Mouse (Mus musculus) hindbrain, postnatal 0 days (tissue): ENCODE measurements at regions not wholly inside any gene's neighbourhood (a gene's known extent, or its start where the extent isn't known, plus 50 kb on each side); places are given as distances from the start of the nearest gene placed in this dataset.

ENCODE experiments used
- ATAC-seq: fragments of 200-750 bp; cut with Nextera tagmentation; 2 replicates; pipeline ENCODE4 v1.8.0; 2017; ENCODE audit warnings: mild to moderate bottlenecking, moderate TSS enrichment, moderate library complexity
- DNase-seq: peaks from one replicate; pipeline ENCODE4 v3.0.0-alpha.2; 2015; ENCODE audit warnings: low spot score
- H3K27ac ChIP-seq: fragments of 300-500 bp; sonication (generic); 2 replicates; pipeline ENCODE4 v1.5.1; 2014; ENCODE audit warnings: mild to moderate bottlenecking
- H3K27me3 ChIP-seq: fragments of 300-500 bp; sonication (generic); 2 replicates; pipeline ENCODE4 v1.6.1; 2014; ENCODE audit warnings: low read length, mixed read lengths; ENCODE audit not compliant: insufficient read depth
- H3K36me3 ChIP-seq: fragments of 300-500 bp; sonication (generic); 2 replicates; pipeline ENCODE4 v1.6.1; 2014; ENCODE audit warnings: low read length, mixed read lengths; ENCODE audit not compliant: insufficient read depth
- H3K4me1 ChIP-seq: fragments of 300-500 bp; sonication (generic); 2 replicates; pipeline ENCODE4 v1.6.1; 2014; ENCODE audit warnings: antibody characterized with exemption, low read length, mixed read lengths; ENCODE audit not compliant: insufficient read depth
- H3K4me2 ChIP-seq: fragments of 300-500 bp; sonication (generic); 2 replicates; pipeline ENCODE4 v1.6.1; 2014; ENCODE audit warnings: low read depth, mild to moderate bottlenecking, low read length, moderate library complexity, mixed read lengths
- H3K4me3 ChIP-seq: fragments of 300-500 bp; sonication (generic); 2 replicates; pipeline ENCODE4 v1.5.1; 2014; ENCODE audit warnings: low read length
- H3K9ac ChIP-seq: fragments of 300-500 bp; sonication (generic); replicated peaks from 2 replicates; pipeline ENCODE4 v1.6.1; 2014; ENCODE audit warnings: mild to moderate bottlenecking, low read length, moderate library complexity, mixed read lengths
- H3K9me3 ChIP-seq: fragments of 300-500 bp; sonication (generic); 2 replicates; pipeline ENCODE4 v1.6.1; 2016; ENCODE audit warnings: low read length, mixed read lengths
- CTCF ChIP-seq: IDR thresholded peaks from 2 replicates; pipeline ENCODE4 v1.5.1; 2016; ENCODE audit warnings: antibody characterized with exemption, control low read depth, low read depth
- WGBS: fragments of 180-500 bp; shearing (Covaris S2); extraction: QIAGEN DNeasy Blood & Tissue Kit; methylation state at CpG from one replicate; pipeline ENCODE4 v1.1.7; 2014; 5-methylcytosine and 5-hydroxymethylcytosine counted together

DNA sequence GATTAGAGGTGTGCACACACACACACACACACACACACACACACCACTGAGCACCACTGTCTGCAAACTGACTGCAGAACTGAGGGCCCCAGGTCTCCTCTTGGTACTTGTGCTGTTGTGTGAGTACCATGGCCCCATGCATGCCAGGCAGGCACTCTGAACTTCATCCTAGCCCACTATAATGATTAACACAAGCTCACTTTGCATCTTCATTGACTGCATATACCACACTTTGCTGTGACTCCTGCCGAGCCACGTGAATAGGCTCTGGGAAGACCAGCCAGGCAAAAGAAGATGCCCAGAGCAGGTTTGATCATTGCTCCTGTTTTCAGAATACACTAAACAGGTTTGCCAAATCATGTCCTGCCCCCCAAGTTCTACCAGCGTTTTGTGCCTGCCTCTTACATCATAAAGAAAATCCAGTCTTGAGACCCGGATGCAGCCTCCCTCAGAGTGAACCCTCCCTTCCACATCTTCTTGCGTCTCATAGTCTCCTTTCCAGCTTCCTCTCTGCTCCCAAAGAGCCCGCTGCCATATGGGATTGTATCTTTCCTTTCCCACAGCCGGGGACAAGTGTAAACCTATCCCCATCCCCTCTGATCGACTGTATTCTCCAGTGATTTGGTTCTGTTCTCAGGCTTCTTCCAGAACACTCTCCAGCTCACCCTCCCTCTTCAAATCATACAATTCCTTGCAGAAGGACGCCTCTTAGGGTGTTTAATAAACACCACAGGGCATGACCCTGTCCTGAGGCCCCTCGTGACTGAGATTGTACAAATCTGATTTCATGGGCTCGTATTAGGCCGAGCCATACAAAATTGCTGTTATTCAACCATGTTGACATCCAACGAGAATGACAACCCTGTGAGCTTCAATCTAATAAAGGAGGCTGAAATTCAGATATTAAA lies 215.6 kb upstream of the Jarid2 start:
- no peaks in the 10 kb centered on the region for H3K27me3 ChIP-seq
- ATAC-seq: no peak
- no peak overlapping the region for H3K27ac ChIP-seq
- WGBS: 52% methylated on average over 13 of the region's 13 CpGs
- DNase-seq: no peak
- no peaks in the 10 kb centered on the region for H3K36me3 ChIP-seq
- no peak for TF ChIP-seq CTCF
- H3K4me3 ChIP-seq: no peak overlapping the region
- no peak overlapping the region for H3K9ac ChIP-seq
- 0 out of 2 replicates have a peak, but pooled peaks cover 2% of the 10 kb centered on the region for H3K4me1 ChIP-seq
- no peak overlapping the region for H3K4me2 ChIP-seq
- H3K9me3 ChIP-seq: no peaks in the 10 kb centered on the region

DNA sequence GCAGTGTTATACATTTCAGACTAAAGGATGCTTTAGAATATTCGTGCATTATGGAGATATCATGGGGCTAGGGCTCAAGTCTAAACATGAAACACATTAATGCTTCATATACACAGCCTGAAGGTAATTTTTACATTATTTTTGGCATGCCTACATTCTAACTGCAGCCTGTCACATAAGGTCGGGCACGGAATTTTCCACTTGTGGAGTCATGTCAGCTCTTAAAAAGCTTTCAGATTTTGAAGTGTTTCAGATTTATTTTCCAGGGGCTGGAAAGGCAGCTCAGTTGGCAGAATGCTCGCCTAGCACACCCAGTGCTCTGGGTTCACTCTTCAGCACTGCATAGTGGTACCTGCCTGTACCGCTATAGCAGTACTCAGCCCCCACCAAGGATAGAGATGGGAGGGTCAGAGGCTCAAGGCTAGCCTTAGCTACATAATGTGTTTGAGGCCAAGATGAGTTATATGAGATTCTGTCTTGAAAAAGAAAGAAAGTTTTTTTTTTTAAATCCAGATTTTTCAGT lies 214.6 kb upstream of the Jarid2 start:
- H3K9me3 ChIP-seq: no peaks in the 10 kb centered on the region
- H3K4me2 ChIP-seq: no peak overlapping the region
- no peak overlapping the region for H3K9ac ChIP-seq
- no peak overlapping the region for H3K27ac ChIP-seq
- no peaks in the 10 kb centered on the region for H3K36me3 ChIP-seq
- H3K27me3 ChIP-seq: no peaks in the 10 kb centered on the region
- 83% methylated on average over 5 of the region's 5 CpGs for WGBS
- no peak for TF ChIP-seq CTCF
- H3K4me1 ChIP-seq: no peaks in the 10 kb centered on the region
- DNase-seq (no peak), ATAC-seq (no peak)
- no peak overlapping the region for H3K4me3 ChIP-seq

DNA sequence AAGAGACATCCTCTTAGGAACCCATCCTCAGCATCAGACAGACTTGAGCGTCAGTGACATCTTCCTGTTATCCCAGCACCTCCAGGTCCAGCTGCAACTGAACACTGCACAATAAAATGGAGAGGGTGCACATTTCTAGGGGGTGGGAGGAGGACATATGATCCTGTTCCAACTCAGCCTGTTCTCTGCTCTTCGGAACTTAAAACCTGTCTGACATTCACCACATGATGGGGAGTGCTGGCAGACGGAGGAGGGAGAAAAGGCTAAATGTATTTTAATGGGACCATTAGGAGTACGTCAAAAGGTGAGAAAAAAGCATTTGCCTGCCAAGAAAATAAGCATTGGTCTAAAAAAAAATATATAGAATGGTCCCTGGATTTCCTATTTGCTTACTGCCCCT lies 212.4 kb upstream of the Jarid2 start:
- no peak for DNase-seq
- Histone ChIP-seq H3K27ac (no peak overlapping the region), H3K4me1 (no peaks in the 10 kb centered on the region), H3K36me3 (no peaks in the 10 kb centered on the region), H3K9me3 (no peaks in the 10 kb centered on the region), H3K4me2 (no peak overlapping the region), H3K9ac (no peak overlapping the region), H3K4me3 (no peak overlapping the region), H3K27me3 (no peaks in the 10 kb centered on the region)
- WGBS: 78% methylated on average over 4 of the region's 4 CpGs
- TF ChIP-seq CTCF: no peak
- no peak for ATAC-seq

DNA sequence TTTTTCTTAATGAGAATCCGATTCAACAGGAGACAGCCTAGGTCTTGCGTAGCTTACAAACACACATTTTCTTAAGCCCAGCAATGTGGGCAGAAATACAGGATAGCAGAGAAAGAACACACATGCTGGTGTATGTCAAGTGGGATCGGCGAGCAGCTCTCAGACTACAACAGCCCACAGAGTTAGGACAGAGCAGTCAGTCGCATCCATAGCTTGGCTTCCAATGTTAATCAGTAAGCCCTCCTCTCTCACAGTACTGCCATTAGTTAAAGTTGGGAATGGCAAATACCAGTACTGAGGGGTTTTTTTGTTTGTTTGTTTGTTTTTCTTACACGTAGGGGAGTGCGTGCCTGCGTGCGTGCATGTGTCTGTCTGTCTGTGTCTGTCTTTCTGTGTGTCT lies 212.0 kb upstream of the Jarid2 start:
- no peaks in the 10 kb centered on the region for H3K36me3 ChIP-seq
- no peak overlapping the region for H3K4me2 ChIP-seq
- no peak overlapping the region for H3K4me3 ChIP-seq
- no peak overlapping the region for H3K9ac ChIP-seq
- no peak for TF ChIP-seq CTCF
- H3K27me3 ChIP-seq: no peaks in the 10 kb centered on the region
- H3K27ac ChIP-seq: no peak overlapping the region
- H3K4me1 ChIP-seq: no peaks in the 10 kb centered on the region
- H3K9me3 ChIP-seq: no peaks in the 10 kb centered on the region
- ATAC-seq (no peak), DNase-seq (no peak)
- WGBS: 84% methylated on average over 9 of the region's 9 CpGs

DNA sequence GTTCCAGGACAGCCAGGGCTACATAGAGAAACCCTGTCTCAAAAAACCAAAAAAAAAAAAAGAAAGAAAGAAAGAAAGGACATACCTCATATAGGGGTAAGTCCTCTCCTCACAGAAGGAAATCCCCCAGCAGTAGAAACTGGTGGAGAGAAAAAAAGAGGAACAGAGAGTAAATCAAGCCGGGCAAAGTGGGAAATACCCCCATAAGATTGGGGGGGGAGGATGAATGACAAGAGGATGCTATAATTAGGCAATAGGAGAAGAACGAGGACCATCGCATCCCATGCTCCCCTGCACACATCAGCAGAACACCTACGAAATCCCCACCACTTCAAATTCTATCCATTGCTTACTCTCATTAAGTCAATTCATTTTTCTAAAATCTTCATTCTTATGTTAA lies 211.1 kb upstream of the Jarid2 start:
- no peak for ATAC-seq
- TF ChIP-seq CTCF: no peak
- 98% methylated on average over 4 of the region's 4 CpGs for WGBS

DNA sequence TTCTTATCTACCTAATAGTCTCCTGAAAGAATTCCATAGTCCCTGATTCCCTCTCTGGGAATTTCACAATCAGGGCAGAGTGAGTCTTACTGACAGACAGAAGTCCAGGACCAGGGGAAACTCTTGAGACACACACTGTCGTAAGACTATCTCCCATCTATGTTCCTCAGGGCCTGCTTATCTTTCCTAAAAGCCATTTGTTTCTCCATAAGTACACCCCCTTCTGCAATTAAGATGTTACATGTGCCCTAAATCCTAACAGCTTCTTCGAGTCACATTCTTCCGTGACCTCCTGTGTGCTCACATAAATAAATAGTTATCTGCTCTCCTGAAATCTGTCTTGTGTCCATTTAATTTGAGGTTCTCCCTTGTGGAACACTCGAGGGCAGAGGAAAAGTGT lies 205.8 kb upstream of the Jarid2 start:
- no peak overlapping the region for H3K9ac ChIP-seq
- no peak overlapping the region for H3K4me3 ChIP-seq
- H3K36me3 ChIP-seq: no peaks in the 10 kb centered on the region
- H3K4me1 ChIP-seq: no peaks in the 10 kb centered on the region
- 79% methylated on average over 4 of the region's 4 CpGs for WGBS
- ATAC-seq (no peak), DNase-seq (no peak)
- no peak overlapping the region for H3K4me2 ChIP-seq
- no peaks in the 10 kb centered on the region for H3K27me3 ChIP-seq
- no peaks in the 10 kb centered on the region for H3K9me3 ChIP-seq
- no peak for TF ChIP-seq CTCF
- no peak overlapping the region for H3K27ac ChIP-seq

More for the DNA sequence above, 211.1 kb upstream of the Jarid2 start:
- no peak overlapping the region for H3K4me2 ChIP-seq
- H3K4me1 ChIP-seq: no peaks in the 10 kb centered on the region
- H3K27ac ChIP-seq: no peak overlapping the region
- H3K4me3 ChIP-seq: no peak overlapping the region
- H3K9me3 ChIP-seq: no peaks in the 10 kb centered on the region
- H3K9ac ChIP-seq: no peak overlapping the region
- H3K27me3 ChIP-seq: no peaks in the 10 kb centered on the region
- no peaks in the 10 kb centered on the region for H3K36me3 ChIP-seq
- DNase-seq: no peak

DNA sequence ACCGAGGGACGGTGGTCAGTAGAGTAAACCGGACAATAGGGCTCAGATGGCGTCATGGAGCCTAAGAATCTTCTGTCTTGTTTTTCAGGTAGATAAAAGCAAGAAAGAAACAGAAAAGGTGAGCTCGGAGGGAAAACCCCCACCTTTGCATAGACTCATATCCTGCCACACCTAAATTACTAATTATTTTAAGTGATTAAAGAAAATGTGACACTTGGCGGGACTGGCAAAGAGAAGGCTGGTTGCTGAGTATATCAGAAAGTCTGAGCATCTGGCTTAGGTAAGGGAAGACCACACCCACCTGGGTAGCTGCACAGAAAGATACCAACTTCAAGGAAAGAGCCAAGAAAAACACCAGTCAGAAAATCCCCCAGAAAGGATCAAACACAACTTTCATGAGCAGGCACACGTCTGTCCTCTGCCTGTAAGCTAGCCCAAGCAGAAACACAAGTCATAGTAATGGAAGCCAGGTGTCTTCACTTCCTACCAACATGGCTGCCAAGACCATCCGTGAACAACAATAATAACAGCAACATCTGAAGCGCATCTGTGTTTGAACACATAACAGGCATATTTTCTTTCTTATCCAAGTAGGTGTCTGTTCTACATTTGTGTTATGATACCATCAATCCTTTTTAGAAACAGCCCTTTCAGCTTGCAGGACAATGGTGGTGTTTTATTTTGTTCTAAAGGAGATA lies 198.3 kb upstream of the Jarid2 start:
- H3K27me3 ChIP-seq: no peaks in the 10 kb centered on the region
- DNase-seq (no peak), ATAC-seq (no peak)
- no peak overlapping the region for H3K27ac ChIP-seq
- no peak overlapping the region for H3K4me3 ChIP-seq
- no peak for TF ChIP-seq CTCF
- no peak overlapping the region for H3K9ac ChIP-seq
- H3K4me2 ChIP-seq: no peak overlapping the region
- no peaks in the 10 kb centered on the region for H3K9me3 ChIP-seq
- WGBS: 93% methylated on average over 9 of the region's 9 CpGs
- H3K36me3 ChIP-seq: no peaks in the 10 kb centered on the region
- H3K4me1 ChIP-seq: no peaks in the 10 kb centered on the region
